Mouse (Mus musculus): ENCODE results near the gene Dock9. TPM values are rescaled to one million over a fixed set of nuclear protein-coding genes. Genes with fewer than 3 reads are reported as not detected.

The Dock9 gene
- polyA plus RNA-seq, 1 experiment from 2014 or later = 5.2 TPM

DNA sequence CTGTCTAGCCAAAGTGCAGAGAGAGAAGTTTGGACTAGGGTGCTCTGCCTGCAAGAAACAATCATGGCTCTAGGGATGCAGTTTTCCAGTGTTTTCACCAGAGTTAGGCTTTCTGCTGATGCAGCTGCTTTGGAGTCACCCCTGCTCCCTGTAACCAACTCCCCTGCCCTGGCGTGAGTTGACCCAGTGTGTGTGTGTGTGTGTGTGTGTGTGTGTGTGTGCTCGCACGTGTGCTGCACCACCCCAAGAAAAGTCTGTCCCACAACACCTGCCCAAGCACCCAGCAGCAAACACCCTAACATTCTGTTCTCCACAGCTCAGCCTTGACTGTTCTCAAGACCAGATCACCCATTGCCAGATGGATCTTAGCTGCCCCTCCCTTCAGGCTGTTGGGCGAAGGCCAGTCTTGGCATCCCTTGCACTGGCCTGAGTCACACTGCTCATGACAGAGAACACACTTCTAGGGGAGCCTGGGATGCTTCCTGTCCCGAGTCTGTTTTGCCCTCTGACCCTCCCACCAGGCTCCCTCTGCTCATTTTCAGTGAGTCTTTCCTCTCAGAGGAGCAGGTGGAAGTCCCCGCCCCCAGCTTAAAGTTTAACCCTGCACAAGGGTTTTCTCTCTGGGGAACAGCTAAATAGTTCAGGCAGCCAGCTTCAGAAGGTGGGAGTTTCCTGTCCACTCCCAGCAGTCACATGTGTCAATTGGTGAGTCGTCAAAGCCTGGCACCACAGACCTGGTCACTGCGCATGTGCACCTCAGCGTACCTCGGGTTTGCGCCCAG, 26.9 kb upstream of the Dock9 start:
- Histone ChIP-seq H3K4me3 (ENCODE audit: low read depth, low read length) (no peak overlapping the region), H3K27me3 (replicated peaks; ENCODE audit: control insufficient read depth, insufficient read depth, low read length) (no peaks in the 10 kb centered on the region), H3K27ac (ENCODE audit: low read depth, low read length) (no peak overlapping the region), H3K9ac (ENCODE audit: low read depth, low read length) (no peak overlapping the region), H3K4me1 (replicated peaks; ENCODE audit: control insufficient read depth, insufficient read depth, low read length) (no peaks in the 10 kb centered on the region), H3K36me3 (ENCODE audit: control insufficient read depth, insufficient read depth, low read length) (no peaks in the 10 kb centered on the region), H3K4me2 (no peak overlapping the region), H3K9me3 (ENCODE audit: control insufficient read depth, low read length) (no peaks in the 10 kb centered on the region)
- 70% methylated on average over 11 of the region's 11 CpGs for WGBS
- DNase-seq (ENCODE audit: low spot score) (no peak), ATAC-seq (replicated peaks; ENCODE audit: low FRiP score) (peak; percentile 62)

DNA sequence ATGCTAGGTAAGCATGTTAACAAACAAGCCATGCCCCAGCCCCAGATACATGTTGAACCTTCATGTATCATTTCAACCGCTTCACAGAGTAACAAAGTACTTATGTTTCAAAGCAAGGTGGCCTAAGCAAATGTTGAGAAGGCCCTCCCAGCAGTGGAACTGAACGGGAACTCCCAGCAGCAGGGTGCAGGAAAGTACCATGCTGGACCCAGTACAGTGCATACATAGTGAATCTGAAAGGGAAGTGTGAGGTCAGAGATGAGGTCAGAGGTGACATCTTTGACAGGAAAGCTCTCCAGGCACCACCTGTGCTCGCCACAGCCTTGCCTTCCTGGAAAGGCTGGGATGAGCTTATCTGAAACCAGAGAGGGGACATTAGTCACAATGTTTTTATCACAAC, 25.4 kb upstream of the Dock9 start:
- Histone ChIP-seq H3K4me3 (ENCODE audit: low read depth, low read length) (no peak overlapping the region), H3K27me3 (replicated peaks; ENCODE audit: control insufficient read depth, insufficient read depth, low read length) (no peaks in the 10 kb centered on the region), H3K4me1 (replicated peaks; ENCODE audit: control insufficient read depth, insufficient read depth, low read length) (no peaks in the 10 kb centered on the region), H3K9me3 (ENCODE audit: control insufficient read depth, low read length) (no peaks in the 10 kb centered on the region), H3K9ac (ENCODE audit: low read depth, low read length) (no peak overlapping the region), H3K4me2 (no peak overlapping the region), H3K36me3 (ENCODE audit: control insufficient read depth, insufficient read depth, low read length) (no peaks in the 10 kb centered on the region), H3K27ac (ENCODE audit: low read depth, low read length) (no peak overlapping the region)
- ATAC-seq (replicated peaks; ENCODE audit: low FRiP score) = no peak
- WGBS = 78% methylated on average over 3 of the region's 3 CpGs
- no peak for DNase-seq (ENCODE audit: low spot score)

DNA sequence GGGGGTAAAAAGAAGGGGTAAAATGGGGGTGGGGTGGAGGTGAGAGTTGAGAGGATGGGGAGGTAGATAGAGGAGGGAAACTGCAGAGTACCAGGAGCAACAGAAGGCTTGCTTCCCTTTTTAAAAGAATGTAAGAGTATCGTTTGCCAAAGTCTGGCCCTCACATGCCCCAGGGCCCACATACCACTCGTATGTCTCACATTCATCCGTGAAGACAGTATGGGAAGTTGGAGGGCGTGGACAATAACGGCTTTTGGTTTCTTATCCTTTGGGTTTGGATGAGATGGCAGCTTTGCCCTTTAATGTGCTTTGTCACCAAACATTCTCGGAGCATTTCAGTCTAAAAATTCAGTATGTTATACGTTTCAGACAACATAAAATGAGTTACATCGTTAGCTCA, 24.9 kb upstream of the Dock9 start:
- Histone ChIP-seq H3K4me2 (no peak overlapping the region), H3K4me3 (ENCODE audit: low read depth, low read length) (no peak overlapping the region), H3K27ac (ENCODE audit: low read depth, low read length) (no peak overlapping the region), H3K9me3 (ENCODE audit: control insufficient read depth, low read length) (no peaks in the 10 kb centered on the region), H3K4me1 (replicated peaks; ENCODE audit: control insufficient read depth, insufficient read depth, low read length) (no peaks in the 10 kb centered on the region), H3K9ac (ENCODE audit: low read depth, low read length) (no peak overlapping the region), H3K36me3 (ENCODE audit: control insufficient read depth, insufficient read depth, low read length) (no peaks in the 10 kb centered on the region), H3K27me3 (replicated peaks; ENCODE audit: control insufficient read depth, insufficient read depth, low read length) (no peaks in the 10 kb centered on the region)
- WGBS = 81% methylated on average over 8 of the region's 8 CpGs
- ATAC-seq (replicated peaks; ENCODE audit: low FRiP score) (no peak), DNase-seq (ENCODE audit: low spot score) (no peak)

DNA sequence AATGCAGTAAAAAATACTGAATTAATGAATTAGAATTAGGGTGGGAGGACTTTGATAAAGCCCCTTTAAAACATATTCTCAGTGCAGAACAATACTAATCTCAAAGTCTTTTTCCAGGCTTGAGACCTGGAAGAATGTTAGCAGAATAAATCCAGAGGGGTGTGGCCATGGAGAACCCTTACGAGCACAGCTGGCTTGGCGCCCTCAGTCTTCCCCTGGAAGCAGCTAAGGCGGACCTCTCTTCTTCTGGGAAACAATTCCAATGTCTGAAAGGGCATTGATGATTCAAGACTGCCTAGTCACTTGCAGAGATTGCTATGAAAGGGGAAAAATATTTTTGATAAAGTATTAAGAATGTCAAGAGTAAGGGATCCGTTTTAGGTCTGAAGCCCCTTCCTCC, 9.2 kb upstream of the Dock9 start:
- WGBS = 73% methylated on average over 4 of the region's 4 CpGs
- H3K4me2 ChIP-seq = no peak overlapping the region
- H3K4me3 ChIP-seq (ENCODE audit: low read depth, low read length) = no peak overlapping the region
- H3K27me3 ChIP-seq (replicated peaks; ENCODE audit: control insufficient read depth, insufficient read depth, low read length) = no peaks in the 10 kb centered on the region; the same call in 1 of the 2 replicates
- DNase-seq (ENCODE audit: low spot score) (no peak), ATAC-seq (replicated peaks; ENCODE audit: low FRiP score) (no peak)
- no peaks in the 10 kb centered on the region for H3K9me3 ChIP-seq (ENCODE audit: control insufficient read depth, low read length)
- H3K9ac ChIP-seq (ENCODE audit: low read depth, low read length) = no peak overlapping the region
- H3K4me1 ChIP-seq (replicated peaks; ENCODE audit: control insufficient read depth, insufficient read depth, low read length) = no peaks in the 10 kb centered on the region
- no peaks in the 10 kb centered on the region for H3K36me3 ChIP-seq (ENCODE audit: control insufficient read depth, insufficient read depth, low read length)
- no peak overlapping the region for H3K27ac ChIP-seq (ENCODE audit: low read depth, low read length)

DNA sequence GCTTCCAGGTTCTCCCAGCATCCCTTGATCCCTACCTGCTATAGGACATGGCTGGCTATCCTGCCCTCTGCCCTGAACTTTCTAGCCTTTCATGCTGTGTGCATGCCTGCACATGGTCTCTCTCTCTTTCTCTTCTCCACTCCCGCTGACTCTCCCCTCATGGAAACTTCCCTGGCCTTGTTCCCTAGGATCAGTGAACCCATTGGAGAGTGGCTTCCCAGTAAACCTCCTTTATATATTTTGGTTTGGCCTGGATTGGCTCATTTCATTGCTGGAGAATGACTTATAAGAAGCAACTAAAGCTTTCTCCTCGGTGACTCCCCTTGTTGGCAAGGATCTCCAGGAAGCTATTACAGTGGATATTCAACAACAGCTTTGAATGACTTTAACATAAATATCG, 8.7 kb upstream of the Dock9 start:
- ATAC-seq (replicated peaks; ENCODE audit: low FRiP score) (no peak), DNase-seq (ENCODE audit: low spot score) (no peak)
- no peaks in the 10 kb centered on the region for H3K36me3 ChIP-seq (ENCODE audit: control insufficient read depth, insufficient read depth, low read length)
- 72% methylated on average over 3 of the region's 3 CpGs for WGBS
- H3K4me3 ChIP-seq (ENCODE audit: low read depth, low read length) = no peak overlapping the region
- H3K9me3 ChIP-seq (ENCODE audit: control insufficient read depth, low read length) = no peaks in the 10 kb centered on the region
- no peaks in the 10 kb centered on the region; the same call in 1 of the 2 replicates for H3K27me3 ChIP-seq (replicated peaks; ENCODE audit: control insufficient read depth, insufficient read depth, low read length)
- H3K9ac ChIP-seq (ENCODE audit: low read depth, low read length) = no peak overlapping the region
- H3K4me1 ChIP-seq (replicated peaks; ENCODE audit: control insufficient read depth, insufficient read depth, low read length) = no peaks in the 10 kb centered on the region
- H3K27ac ChIP-seq (ENCODE audit: low read depth, low read length) = no peak overlapping the region
- no peak overlapping the region for H3K4me2 ChIP-seq

DNA sequence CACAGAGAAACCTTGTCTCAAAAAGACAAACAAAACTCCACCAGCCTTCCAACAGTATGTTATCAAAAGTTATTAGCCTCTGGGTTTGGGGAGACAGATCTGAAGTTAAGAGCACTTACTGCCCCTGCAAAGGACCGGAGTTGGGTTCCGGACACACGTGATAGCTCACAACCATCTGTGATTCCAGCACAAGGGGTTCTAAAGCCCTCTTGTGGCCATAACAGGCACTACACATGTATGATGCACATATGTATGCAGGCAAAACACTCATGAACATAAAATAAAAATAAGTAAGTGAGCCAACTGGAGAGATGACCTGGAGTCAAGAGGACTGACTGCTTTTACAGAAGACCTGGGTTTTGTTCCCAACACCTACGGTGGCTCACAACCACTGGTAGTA, 6.8 kb upstream of the Dock9 start:
- H3K4me1 ChIP-seq (replicated peaks; ENCODE audit: control insufficient read depth, insufficient read depth, low read length) = no peaks in the 10 kb centered on the region
- no peak overlapping the region for H3K9ac ChIP-seq (ENCODE audit: low read depth, low read length)
- H3K9me3 ChIP-seq (ENCODE audit: control insufficient read depth, low read length) = no peaks in the 10 kb centered on the region
- H3K4me2 ChIP-seq = no peak overlapping the region
- WGBS = 80% methylated on average over 4 of the region's 4 CpGs
- H3K27ac ChIP-seq (ENCODE audit: low read depth, low read length) = no peak overlapping the region
- no peak for ATAC-seq (replicated peaks; ENCODE audit: low FRiP score)
- H3K4me3 ChIP-seq (ENCODE audit: low read depth, low read length) = no peak overlapping the region
- no peaks in the 10 kb centered on the region; the same call in 1 of the 2 replicates for H3K27me3 ChIP-seq (replicated peaks; ENCODE audit: control insufficient read depth, insufficient read depth, low read length)
- DNase-seq (ENCODE audit: low spot score) = no peak
- no peaks in the 10 kb centered on the region for H3K36me3 ChIP-seq (ENCODE audit: control insufficient read depth, insufficient read depth, low read length)

DNA sequence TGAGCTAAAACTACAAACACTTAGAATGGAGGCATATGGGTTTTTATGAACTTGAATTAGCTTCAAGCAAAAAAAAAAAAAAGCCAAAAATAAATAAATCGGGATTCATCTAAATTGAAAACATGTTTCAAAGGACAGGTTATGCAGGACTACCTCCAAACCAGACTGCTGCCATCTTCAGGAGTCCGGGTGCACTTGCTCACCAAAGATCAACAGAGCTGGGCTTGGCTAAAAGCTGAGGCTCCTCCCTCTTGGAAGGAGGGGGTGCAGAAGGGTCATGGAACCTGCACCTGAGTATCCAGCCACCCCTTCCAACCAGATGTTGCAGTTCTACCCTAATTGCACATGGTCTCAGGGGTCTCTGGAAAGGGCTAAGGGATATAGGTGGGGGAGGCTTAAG, 3.3 kb upstream of the Dock9 start:
- Histone ChIP-seq H3K9ac (ENCODE audit: low read depth, low read length) (no peak overlapping the region), H3K36me3 (ENCODE audit: control insufficient read depth, insufficient read depth, low read length) (no peaks in the 10 kb centered on the region), H3K9me3 (ENCODE audit: control insufficient read depth, low read length) (no peaks in the 10 kb centered on the region), H3K4me1 (replicated peaks; ENCODE audit: control insufficient read depth, insufficient read depth, low read length) (peaks cover 13% of the 10 kb centered on the region), H3K4me2 (no peak overlapping the region), H3K27me3 (replicated peaks; ENCODE audit: control insufficient read depth, insufficient read depth, low read length) (no peaks in the 10 kb centered on the region; the same call in 1 of the 2 replicates), H3K27ac (ENCODE audit: low read depth, low read length) (no peak overlapping the region), H3K4me3 (ENCODE audit: low read depth, low read length) (no peak overlapping the region)
- no peak for ATAC-seq (replicated peaks; ENCODE audit: low FRiP score)
- 17% methylated on average over 2 of the region's 2 CpGs for whole genome bisulfite sequencing
- no peak for DNase-seq (ENCODE audit: low spot score)

DNA sequence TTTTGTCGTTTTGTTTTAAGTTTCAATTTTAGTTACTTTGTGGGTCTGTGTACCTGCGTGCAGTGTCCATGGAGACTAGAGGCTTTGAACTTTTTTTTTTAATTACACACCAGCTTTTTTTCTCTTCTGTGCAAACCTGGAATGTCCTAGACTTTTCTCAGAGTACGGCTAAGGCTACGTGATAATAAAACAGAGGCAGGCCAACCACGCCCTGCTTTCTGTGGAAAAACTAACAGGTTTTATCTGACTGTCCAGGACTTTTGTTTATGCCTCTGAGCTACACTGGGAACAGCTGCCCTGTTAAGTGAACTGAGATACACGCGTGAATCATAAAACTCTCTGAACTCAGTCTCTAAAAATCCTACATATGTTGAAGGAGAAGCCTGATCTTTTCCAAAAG, 1.5 kb upstream of the Dock9 start:
- Histone ChIP-seq H3K9ac (ENCODE audit: low read depth, low read length) (no peak overlapping the region), H3K27me3 (replicated peaks; ENCODE audit: control insufficient read depth, insufficient read depth, low read length) (no peaks in the 10 kb centered on the region; the same call in 1 of the 2 replicates), H3K27ac (ENCODE audit: low read depth, low read length) (no peak overlapping the region), H3K36me3 (ENCODE audit: control insufficient read depth, insufficient read depth, low read length) (no peaks in the 10 kb centered on the region), H3K4me1 (replicated peaks; ENCODE audit: control insufficient read depth, insufficient read depth, low read length) (peaks cover 13% of the 10 kb centered on the region), H3K4me2 (peak overlapping the region; percentile 98), H3K4me3 (ENCODE audit: low read depth, low read length) (no peak overlapping the region), H3K9me3 (ENCODE audit: control insufficient read depth, low read length) (no peaks in the 10 kb centered on the region)
- 52% methylated on average over 7 of the region's 7 CpGs for WGBS
- DNase-seq (ENCODE audit: low spot score) (no peak), ATAC-seq (replicated peaks; ENCODE audit: low FRiP score) (no peak)

DNA sequence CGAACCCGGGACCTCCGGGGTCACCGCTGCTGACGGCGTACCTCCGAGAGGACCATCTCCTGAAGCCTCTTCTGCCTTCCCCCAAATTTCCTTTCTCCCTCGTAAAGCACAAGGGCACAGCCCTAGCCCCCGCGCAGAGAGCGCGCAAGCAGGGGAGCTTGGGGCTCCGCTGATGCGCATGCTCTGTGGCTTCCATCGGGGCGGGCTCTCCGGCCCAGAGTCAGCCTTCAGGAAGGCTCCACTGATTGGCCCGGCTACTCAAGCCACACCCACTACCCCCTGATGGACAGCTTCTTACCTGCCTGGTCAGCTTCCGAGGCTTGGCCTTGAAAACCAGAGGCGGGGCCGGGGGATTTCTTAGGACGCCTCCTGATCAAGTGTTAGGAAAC, 768 bp upstream of the Dock9 start:
- WGBS = 0% methylated on average over 22 of the region's 22 CpGs
- no peaks in the 10 kb centered on the region; the same call in 1 of the 2 replicates for H3K27me3 ChIP-seq (replicated peaks; ENCODE audit: control insufficient read depth, insufficient read depth, low read length)
- DNase-seq (ENCODE audit: low spot score) = peak; percentile 86
- peak overlapping the region; percentile 98 for H3K4me2 ChIP-seq
- peak overlapping the region; percentile 64 for H3K4me3 ChIP-seq (ENCODE audit: low read depth, low read length)
- no peaks in the 10 kb centered on the region for H3K9me3 ChIP-seq (ENCODE audit: control insufficient read depth, low read length)
- H3K9ac ChIP-seq (ENCODE audit: low read depth, low read length) = peak overlapping the region; percentile 71
- no peaks in the 10 kb centered on the region for H3K36me3 ChIP-seq (ENCODE audit: control insufficient read depth, insufficient read depth, low read length)
- peak overlapping the region; percentile 88 for H3K27ac ChIP-seq (ENCODE audit: low read depth, low read length)
- ATAC-seq (replicated peaks; ENCODE audit: low FRiP score) = peak; percentile 88
- peaks cover 17% of the 10 kb centered on the region for H3K4me1 ChIP-seq (replicated peaks; ENCODE audit: control insufficient read depth, insufficient read depth, low read length)
